Mouse (Mus musculus) liver, embryonic 16.5 days (tissue): Measurements from ENCODE around the gene Tekt5. TPM values are rescaled to one million over a fixed set of nuclear protein-coding genes. Genes with fewer than 3 reads are reported as not detected.

ENCODE experiments used
- ATAC-seq: fragments of 200-750 bp; cut with Nextera tagmentation; 2 replicates; pipeline ENCODE4 v1.8.0; 2017; ENCODE audit warnings: low read depth, mild to moderate bottlenecking, moderate number of reproducible peaks, moderate library complexity
- H3K27ac ChIP-seq: fragments of 300-500 bp; sonication (generic); 2 replicates; pipeline ENCODE4 v1.5.1; 2014; ENCODE audit warnings: mild to moderate bottlenecking, low read length
- H3K27me3 ChIP-seq: fragments of 300-500 bp; sonication (generic); 2 replicates; pipeline ENCODE4 v1.6.1; 2014; ENCODE audit warnings: low read depth, low read length, mixed read lengths; ENCODE audit not compliant: control insufficient read depth, insufficient read depth
- H3K36me3 ChIP-seq: fragments of 300-500 bp; sonication (generic); 2 replicates; pipeline ENCODE4 v1.6.1; 2014; ENCODE audit warnings: mild to moderate bottlenecking; ENCODE audit not compliant: control insufficient read depth, insufficient read depth
- H3K4me1 ChIP-seq: fragments of 300-500 bp; sonication (generic); 2 replicates; pipeline ENCODE4 v1.6.1; 2014; ENCODE audit warnings: low read depth, low read length, mixed read lengths; ENCODE audit not compliant: control insufficient read depth
- H3K4me2 ChIP-seq: fragments of 300-500 bp; sonication (generic); 2 replicates; pipeline ENCODE4 v1.6.1; 2014; ENCODE audit warnings: low read depth, low read length, mixed read lengths
- H3K4me3 ChIP-seq: fragments of 300-500 bp; sonication (generic); 2 replicates; pipeline ENCODE4 v1.5.1; 2014; ENCODE audit warnings: low read depth, mild to moderate bottlenecking, low read length
- H3K9ac ChIP-seq: fragments of 300-500 bp; sonication (generic); 2 replicates; pipeline ENCODE4 v1.6.1; 2014; ENCODE audit warnings: low read depth, low read length
- H3K9me3 ChIP-seq: fragments of 300-500 bp; sonication (generic); replicated peaks from 2 replicates; pipeline ENCODE4 v1.6.1; 2016; ENCODE audit warnings: low read length; ENCODE audit not compliant: control insufficient read depth
- WGBS: fragments of 180-500 bp; shearing (Covaris S2); extraction: QIAGEN DNeasy Blood & Tissue Kit; methylation state at CpG from one replicate; pipeline ENCODE4 v1.1.7; 2014; ENCODE audit not compliant: insufficient replicate concordance; 5-methylcytosine and 5-hydroxymethylcytosine counted together
- polyA plus RNA-seq: library from polyadenylated mRNA; unstranded; fragments of >200 nt; fragmentation: Nextera tagmentation; extraction: Ambion mirVana; gene quantifications from 2 replicates; pipeline ENCODE4 v1.2.1, GENCODE M21; 2015

Gene Tekt5
- polyA plus RNA-seq, 1 experiment from 2014 or later, result 0.17 TPM

- no peaks in the 10 kb centered on the region for H3K9me3 ChIP-seq
- H3K36me3 ChIP-seq, result no peaks in the 10 kb centered on the region
- H3K4me2 ChIP-seq, result no peak overlapping the region
- no peaks in the 10 kb centered on the region for H3K27me3 ChIP-seq
- no peak overlapping the region for H3K27ac ChIP-seq
- no peak overlapping the region for H3K9ac ChIP-seq
- 29% methylated on average over 7 of the region's 7 CpGs for WGBS
- no peak overlapping the region for H3K4me3 ChIP-seq
- no peaks in the 10 kb centered on the region; the same call in 1 of the 2 replicates for H3K4me1 ChIP-seq
- ATAC-seq, result no peak
Measured at GRCm38 (mm10) chr16:10332732-10333131, 62.6 kb downstream of the Tekt5 start.

- H3K36me3 ChIP-seq, result no peaks in the 10 kb centered on the region
- no peak overlapping the region for H3K4me2 ChIP-seq
- H3K27ac ChIP-seq, result no peak overlapping the region
- no peaks in the 10 kb centered on the region for H3K27me3 ChIP-seq
- 53% methylated on average over 12 of the region's 12 CpGs for WGBS
- H3K4me3 ChIP-seq, result no peak overlapping the region
- H3K9me3 ChIP-seq, result no peaks in the 10 kb centered on the region
- no peaks in the 10 kb centered on the region; the same call in 1 of the 2 replicates for H3K4me1 ChIP-seq
- ATAC-seq, result no peak
- H3K9ac ChIP-seq, result no peak overlapping the region
Measured at GRCm38 (mm10) chr16:10330586-10331495, 64.4 kb downstream of the Tekt5 start.

- no peak overlapping the region for H3K4me3 ChIP-seq
- no peaks in the 10 kb centered on the region for H3K27me3 ChIP-seq
- H3K27ac ChIP-seq, result peak overlapping the region; percentile 51
- no peaks in the 10 kb centered on the region; the same call in 1 of the 2 replicates for H3K4me1 ChIP-seq
- H3K9me3 ChIP-seq, result no peaks in the 10 kb centered on the region
- no peak overlapping the region for H3K4me2 ChIP-seq
- WGBS, result 44% methylated on average over 13 of the region's 13 CpGs
- peak; percentile 91 for ATAC-seq
- no peaks in the 10 kb centered on the region for H3K36me3 ChIP-seq
- H3K9ac ChIP-seq, result no peak overlapping the region
Measured at GRCm38 (mm10) chr16:10327563-10328333, 67.5 kb downstream of the Tekt5 start.

- no peak overlapping the region for H3K27ac ChIP-seq
- no peak overlapping the region for H3K4me3 ChIP-seq
- H3K4me2 ChIP-seq, result no peak overlapping the region
- no peak; the same call in 1 of the 2 replicates for ATAC-seq
- no peaks in the 10 kb centered on the region for H3K9me3 ChIP-seq
- WGBS, result 55% methylated on average over 17 of the region's 17 CpGs
- H3K27me3 ChIP-seq, result no peaks in the 10 kb centered on the region
- no peaks in the 10 kb centered on the region for H3K4me1 ChIP-seq
- H3K36me3 ChIP-seq, result no peaks in the 10 kb centered on the region
- H3K9ac ChIP-seq, result no peak overlapping the region
Measured at GRCm38 (mm10) chr16:10319914-10320569, 75.2 kb downstream of the Tekt5 start.

GRCm38 (mm10) chr16:10317197-10317544 is 78.1 kb downstream of the Tekt5 start:
- no peaks in the 10 kb centered on the region for H3K36me3 ChIP-seq
- no peak overlapping the region for H3K4me2 ChIP-seq
- no peak overlapping the region for H3K4me3 ChIP-seq
- WGBS, result 49% methylated on average over 4 of the region's 4 CpGs
- no peak overlapping the region for H3K9ac ChIP-seq
- H3K27me3 ChIP-seq, result peaks cover 10% of the 10 kb centered on the region
- no peak for ATAC-seq
- H3K4me1 ChIP-seq, result no peaks in the 10 kb centered on the region; the same call in 1 of the 2 replicates
- no peaks in the 10 kb centered on the region for H3K9me3 ChIP-seq
- no peak overlapping the region for H3K27ac ChIP-seq

- no peak overlapping the region for H3K4me2 ChIP-seq
- no peak overlapping the region for H3K4me3 ChIP-seq
- H3K4me1 ChIP-seq, result no peaks in the 10 kb centered on the region; the same call in 1 of the 2 replicates
- no peak overlapping the region for H3K9ac ChIP-seq
- WGBS, result 57% methylated on average over 10 of the region's 10 CpGs
- ATAC-seq, result no peak
- H3K36me3 ChIP-seq, result no peaks in the 10 kb centered on the region
- H3K9me3 ChIP-seq, result no peaks in the 10 kb centered on the region
- H3K27me3 ChIP-seq, result peaks cover 10% of the 10 kb centered on the region
- H3K27ac ChIP-seq, result no peak overlapping the region
Measured at GRCm38 (mm10) chr16:10316493-10317196, 78.6 kb downstream of the Tekt5 start.

- ATAC-seq, result peak; percentile 82
- Histone ChIP-seq H3K9me3 (no peaks in the 10 kb centered on the region), H3K36me3 (no peaks in the 10 kb centered on the region), H3K4me1 (no peaks in the 10 kb centered on the region; the same call in 1 of the 2 replicates), H3K4me2 (peak within 1 kb of the TSS; percentile 48), H3K4me3 (peak within 1 kb of the TSS; percentile 55), H3K27ac (no peak within 1 kb of the TSS), H3K9ac (peak within 1 kb of the TSS; percentile 23), H3K27me3 (peaks cover 10% of the 10 kb centered on the region)
- 2% methylated on average over 37 of the region's 40 CpGs for WGBS
Measured at GRCm38 (mm10) chr16:10313646-10314088, 81.6 kb downstream of the Tekt5 start, which contains the start of gene Emp2. Emp2 (minus strand) TSS chr16:10313968.

GRCm38 (mm10) chr16:10313226-10313625 is 82.1 kb downstream of the Tekt5 start:
- Histone ChIP-seq H3K9ac (peak overlapping the region; percentile 23), H3K36me3 (no peaks in the 10 kb centered on the region), H3K4me1 (no peaks in the 10 kb centered on the region; the same call in 1 of the 2 replicates), H3K27ac (no peak overlapping the region), H3K4me3 (peak overlapping the region; percentile 55), H3K9me3 (no peaks in the 10 kb centered on the region), H3K27me3 (peaks cover 10% of the 10 kb centered on the region), H3K4me2 (peak overlapping the region; percentile 48)
- WGBS, result 7% methylated on average over 15 of the region's 15 CpGs
- ATAC-seq, result no peak
